Mouse (Mus musculus): ENCODE data around the gene Fam161a.

GRCm38 (mm10) chr11:23068201-23068600 is 60.9 kb downstream of the Fam161a start:
- no peak for TF ChIP-seq FLI1 (IDR thresholded peaks at IDR 0.05; ENCODE audit: low read length)
- TF ChIP-seq GATA1 (IDR thresholded peaks at IDR 0.05; ENCODE audit: borderline replicate concordance, low read length) = no peak
